Mouse (Mus musculus) MEL (cell line): Measurements from ENCODE around the gene Dlg2.

Experiments used
- CTCF ChIP-seq, 3 experiments: IDR thresholded peaks in 2 of 3; conservative IDR thresholded peaks in 1 of 3; 2 replicates each; pipeline ENCODE4 v1.5.1; 2011 to 2012; ENCODE audit warnings: low read length in 3 of 3, low read depth in 2 of 3, mild to moderate bottlenecking in 2 of 3, improper control_type of control experiment in 1 of 3, inconsistent platforms in 1 of 3, mixed read lengths in 1 of 3, moderate library complexity in 1 of 3; ENCODE audit not compliant: control insufficient read depth in 1 of 3, insufficient read depth in 1 of 3, poor library complexity in 1 of 3, severe bottlenecking in 1 of 3
- EP300 ChIP-seq, 2 experiments: IDR thresholded peaks; 2 replicates each; pipeline ENCODE4 v1.6.1; 2011; ENCODE audit warnings: improper control_type of control experiment in 2 of 2, low read length in 2 of 2, low read depth in 1 of 2, mild to moderate bottlenecking in 1 of 2
- GABPA ChIP-seq: IDR thresholded peaks from 2 replicates; pipeline ENCODE4 v1.6.1; 2012; ENCODE audit warnings: low read depth, mild to moderate bottlenecking, inconsistent platforms, low read length, improper control_type of control experiment, moderate library complexity
- HCFC1 ChIP-seq: IDR thresholded peaks from 2 replicates; pipeline ENCODE4 v1.6.1; 2012; ENCODE audit warnings: low read depth, mild to moderate bottlenecking, inconsistent platforms, low read length, improper control_type of control experiment, moderate library complexity
- JUND ChIP-seq: IDR thresholded peaks from 2 replicates; pipeline ENCODE4 v1.6.1; 2011; ENCODE audit warnings: low read depth, mild to moderate bottlenecking, improper control_type of control experiment, low read length
- POLR2A ChIP-seq, 2 experiments: IDR thresholded peaks; 2 replicates each; pipeline ENCODE4 v1.6.1; 2011 to 2012; ENCODE audit warnings: low read length in 2 of 2, mild to moderate bottlenecking in 2 of 2, control low read depth in 1 of 2, improper control_type of control experiment in 1 of 2, low read depth in 1 of 2, moderate library complexity in 1 of 2; ENCODE audit not compliant: control insufficient read depth in 1 of 2, insufficient read depth in 1 of 2, poor library complexity in 1 of 2
- POLR2AphosphoS2 ChIP-seq: IDR thresholded peaks from 2 replicates; pipeline ENCODE4 v1.6.1; 2011; ENCODE audit warnings: low read length, improper control_type of control experiment
- TCF12 ChIP-seq: IDR thresholded peaks from 2 replicates; pipeline ENCODE4 v1.6.1; 2014; ENCODE audit warnings: low read depth, mild to moderate bottlenecking, inconsistent platforms, low read length, improper control_type of control experiment, moderate library complexity

GRCm38 (mm10) chr7:90553399-90553798 lies 76.9 kb downstream of the Dlg2 start:
- no peak for TF ChIP-seq POLR2A (IDR thresholded peaks at IDR 0.05; ENCODE audit: control insufficient read depth in 1 of 2, insufficient read depth in 1 of 2, low read depth in 1 of 2, low read length in 2 of 2, poor library complexity in 1 of 2)
- no peak for TF ChIP-seq EP300 (IDR thresholded peaks at IDR 0.05; ENCODE audit: low read depth in 1 of 2, low read length in 2 of 2)
- no peak for TF ChIP-seq HCFC1
- no peak for TF ChIP-seq CTCF (IDR thresholded peaks at IDR 0.05 in 2 of 3, conservative IDR thresholded peaks at IDR 0.05 in 1 of 3; ENCODE audit: control insufficient read depth in 1 of 3, insufficient read depth in 1 of 3, low read depth in 2 of 3, low read length in 3 of 3, poor library complexity in 1 of 3, severe bottlenecking in 1 of 3)
- TF ChIP-seq POLR2AphosphoS2, result no peak
- no peak for TF ChIP-seq GABPA
- TF ChIP-seq JUND, result no peak
- no peak for TF ChIP-seq TCF12
